Mouse (Mus musculus): Measurements from ENCODE around the gene Slbp. TPM values are rescaled to one million over a fixed set of nuclear protein-coding genes. Genes with fewer than 3 reads are reported as not detected.

The Slbp gene
- total and polyA plus RNA-seq, 3 experiments, result 233 to 731 (median 255) TPM

DNA sequence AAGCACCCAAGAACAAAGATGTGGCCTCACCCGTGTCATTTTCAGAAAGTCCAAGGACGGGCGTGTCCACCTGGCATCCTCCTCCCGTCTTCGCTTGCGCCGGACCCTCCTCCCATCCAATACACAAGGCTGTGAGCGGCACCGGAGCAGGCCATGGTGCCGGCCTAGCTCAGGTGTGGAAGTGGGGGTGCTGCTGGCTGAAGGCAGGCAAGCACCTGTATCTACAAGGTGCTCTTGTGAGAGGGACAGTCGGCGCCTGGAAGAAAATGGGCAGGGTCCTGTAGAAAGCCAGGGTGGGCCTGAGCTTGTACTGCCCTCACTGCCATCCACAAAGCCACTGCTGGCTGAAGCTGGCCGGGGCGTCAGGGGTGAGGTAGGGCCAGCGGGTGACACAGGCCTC is 44.9 kb downstream of the Slbp start:
- Histone ChIP-seq H3K79me2 (ENCODE audit: control insufficient read depth, insufficient read depth, low read length, poor library complexity) (no peaks in the 10 kb centered on the region), H3K9me3 (replicated peaks; ENCODE audit: insufficient read depth, low read length) (no peaks in the 10 kb centered on the region), H3K4me1 (ENCODE audit: control insufficient read depth in 1 of 2, insufficient read depth in 2 of 2, low read length in 2 of 2) (no peaks in the 10 kb centered on the region), H3K27ac (ENCODE audit: control insufficient read depth, low read depth, low read length) (no peak overlapping the region), H3K27me3 (ENCODE audit: control insufficient read depth in 1 of 2, insufficient read depth in 2 of 2, low read length in 2 of 2) (no peaks in the 10 kb centered on the region), H3K36me3 (ENCODE audit: control insufficient read depth in 1 of 2, insufficient read depth in 2 of 2, low read length in 2 of 2) (peaks cover 0 to 2% of the 10 kb centered on the region in 2 experiments; a peak in 2 of 4 replicates), H3K4me3 (ENCODE audit: control insufficient read depth in 1 of 2, insufficient read depth in 1 of 2, low read depth in 2 of 2, low read length in 2 of 2) (no peak overlapping the region), H3K9ac (ENCODE audit: control insufficient read depth, low read depth, low read length, poor library complexity, severe bottlenecking) (no peak overlapping the region)
- DNase-seq (ENCODE audit: low read depth, low spot score), result no peak
- TF ChIP-seq MYB (IDR thresholded peaks at IDR 0.05; ENCODE audit: low read depth, low read length), result no peak
- TF ChIP-seq UBTF (IDR thresholded peaks at IDR 0.05; ENCODE audit: borderline replicate concordance, insufficient read depth, low read depth, low read length), result no peak
- TF ChIP-seq TBP (IDR thresholded peaks at IDR 0.05; ENCODE audit: low read depth, low read length), result no peak
- TF ChIP-seq GABPA (IDR thresholded peaks at IDR 0.05; ENCODE audit: low read depth, low read length), result no peak
- no peak for TF ChIP-seq ELF1 (IDR thresholded peaks at IDR 0.05; ENCODE audit: low read depth, low read length)
- no peak for TF ChIP-seq SMC3 (IDR thresholded peaks at IDR 0.05; ENCODE audit: low read depth, low read length)
- no peak for TF ChIP-seq E2F4 (IDR thresholded peaks at IDR 0.05; ENCODE audit: borderline replicate concordance, low read depth, low read length)
- no peak for TF ChIP-seq MAX (IDR thresholded peaks at IDR 0.05; ENCODE audit: low read length)
- TF ChIP-seq JUND (IDR thresholded peaks at IDR 0.05; ENCODE audit: low read depth, low read length), result no peak
- no peak for TF ChIP-seq BHLHE40 (IDR thresholded peaks at IDR 0.05; ENCODE audit: borderline replicate concordance, low read depth, low read length)
- no peak for TF ChIP-seq USF1 (IDR thresholded peaks at IDR 0.05; ENCODE audit: low read depth, low read length)
- no peak for TF ChIP-seq HCFC1 (IDR thresholded peaks at IDR 0.05; ENCODE audit: low read depth, low read length)

DNA sequence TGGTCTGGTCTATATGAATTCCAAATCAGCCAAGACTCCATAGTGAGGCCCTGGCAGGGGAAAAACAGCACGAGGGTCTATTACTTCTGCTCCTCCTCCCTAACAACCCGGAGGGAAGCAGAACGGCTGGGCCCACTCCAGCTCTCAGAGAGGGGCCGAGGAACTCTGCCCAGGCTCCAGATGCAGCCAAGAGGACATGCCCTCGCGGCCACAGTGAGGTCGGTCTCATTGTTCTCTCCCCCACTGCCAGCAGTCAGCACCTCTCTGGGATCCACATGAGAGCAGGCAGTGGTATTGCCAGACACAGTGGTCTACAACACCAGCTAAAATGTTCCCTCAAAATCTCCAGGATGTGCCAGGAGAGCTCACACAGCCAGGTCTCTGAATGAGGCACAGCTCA is 45.7 kb downstream of the Slbp start:
- Histone ChIP-seq H3K27me3 (ENCODE audit: control insufficient read depth in 1 of 2, insufficient read depth in 2 of 2, low read length in 2 of 2) (no peaks in the 10 kb centered on the region), H3K4me3 (ENCODE audit: control insufficient read depth in 1 of 2, insufficient read depth in 1 of 2, low read depth in 2 of 2, low read length in 2 of 2) (no peak overlapping the region), H3K4me1 (ENCODE audit: control insufficient read depth in 1 of 2, insufficient read depth in 2 of 2, low read length in 2 of 2) (no peaks in the 10 kb centered on the region), H3K36me3 (ENCODE audit: control insufficient read depth in 1 of 2, insufficient read depth in 2 of 2, low read length in 2 of 2) (peaks cover 0 to 2% of the 10 kb centered on the region in 2 experiments; a peak in 2 of 4 replicates), H3K9ac (ENCODE audit: control insufficient read depth, low read depth, low read length, poor library complexity, severe bottlenecking) (no peak overlapping the region), H3K27ac (ENCODE audit: control insufficient read depth, low read depth, low read length) (no peak overlapping the region), H3K79me2 (ENCODE audit: control insufficient read depth, insufficient read depth, low read length, poor library complexity) (no peaks in the 10 kb centered on the region), H3K9me3 (replicated peaks; ENCODE audit: insufficient read depth, low read length) (no peaks in the 10 kb centered on the region)
- TF ChIP-seq NRF1 (IDR thresholded peaks at IDR 0.05; ENCODE audit: insufficient read depth, low read depth, low read length, poor library complexity, severe bottlenecking) (no peak), GABPA (IDR thresholded peaks at IDR 0.05; ENCODE audit: low read depth, low read length) (no peak), ELF1 (IDR thresholded peaks at IDR 0.05; ENCODE audit: low read depth, low read length) (no peak), E2F4 (IDR thresholded peaks at IDR 0.05; ENCODE audit: borderline replicate concordance, low read depth, low read length) (no peak), EP300 (IDR thresholded peaks at IDR 0.05; ENCODE audit: low read depth in 1 of 2, low read length in 2 of 2) (no peak), USF1 (IDR thresholded peaks at IDR 0.05; ENCODE audit: low read depth, low read length) (no peak), JUND (IDR thresholded peaks at IDR 0.05; ENCODE audit: low read depth, low read length) (no peak), MAZ (IDR thresholded peaks at IDR 0.05; ENCODE audit: low read depth, low read length) (no peak), USF2 (IDR thresholded peaks at IDR 0.05; ENCODE audit: borderline replicate concordance in 1 of 2, insufficient read depth in 1 of 2, low read depth in 1 of 2, low read length in 2 of 2) (no peak), CHD1 (IDR thresholded peaks at IDR 0.05; ENCODE audit: low read depth, low read length) (no peak), ZMIZ1 (IDR thresholded peaks at IDR 0.05; ENCODE audit: low read depth, low read length) (no peak), TBP (IDR thresholded peaks at IDR 0.05; ENCODE audit: low read depth, low read length) (no peak), MYC (IDR thresholded peaks at IDR 0.05; ENCODE audit: low read depth, low read length) (no peak), BHLHE40 (IDR thresholded peaks at IDR 0.05; ENCODE audit: borderline replicate concordance, low read depth, low read length) (no peak), RCOR1 (IDR thresholded peaks at IDR 0.05; ENCODE audit: low read depth, low read length) (no peak), NELFE (IDR thresholded peaks at IDR 0.05; ENCODE audit: low read depth, low read length) (no peak), ZC3H11A (IDR thresholded peaks at IDR 0.05; ENCODE audit: low read depth, low read length) (no peak), MYB (IDR thresholded peaks at IDR 0.05; ENCODE audit: low read depth, low read length) (no peak), MAFK (IDR thresholded peaks at IDR 0.05; ENCODE audit: borderline replicate concordance, low read depth, low read length) (no peak)
- no peak for DNase-seq (ENCODE audit: low read depth, low spot score)

Measured in MEL (cell line).